Mouse (Mus musculus) C2C12 (cell line): ENCODE measurements at regions not wholly inside any gene's neighbourhood (a gene's known extent, or its start where the extent isn't known, plus 50 kb on each side); places are given as distances from the start of the nearest gene placed in this dataset.

Source experiments
- H3K27me3 ChIP-seq: one replicate; pipeline ENCODE4 v1.6.1; 2011; ENCODE audit not compliant: control insufficient read depth, insufficient read depth, insufficient read length
- H3K36me3 ChIP-seq: one replicate; pipeline ENCODE4 v1.6.1; 2011; ENCODE audit not compliant: control insufficient read depth, insufficient read depth
- H3K4me3 ChIP-seq: one replicate; pipeline ENCODE4 v1.5.1; 2011; ENCODE audit warnings: mild to moderate bottlenecking, control low read depth; ENCODE audit not compliant: poor library complexity, insufficient read depth, severe bottlenecking
- H3K79me2 ChIP-seq: one replicate; pipeline ENCODE4 v1.6.1; 2011; ENCODE audit not compliant: control insufficient read depth, insufficient read depth
- H3K79me3 ChIP-seq: one replicate; pipeline ENCODE4 v1.6.1; 2011; ENCODE audit warnings: low read depth, control low read depth
- H3ac ChIP-seq: one replicate; pipeline ENCODE3; 2011; ENCODE audit warnings: low read depth; ENCODE audit not compliant: control insufficient read depth, insufficient read length
- CEBPB ChIP-seq: IDR thresholded peaks from one replicate; pipeline ENCODE4 v1.6.1; 2011; ENCODE audit warnings: low read depth, mild to moderate bottlenecking, control low read depth, moderate library complexity
- CTCF ChIP-seq: IDR thresholded peaks from one replicate; pipeline ENCODE4 v1.5.1; 2011; ENCODE audit not compliant: control insufficient read depth, insufficient read depth, insufficient read length
- FOSL1 ChIP-seq: IDR thresholded peaks from one replicate; pipeline ENCODE4 v1.8.0; 2011; ENCODE audit warnings: mild to moderate bottlenecking, low read length; ENCODE audit not compliant: poor library complexity, insufficient read depth, severe bottlenecking
- MAX ChIP-seq: IDR thresholded peaks from one replicate; pipeline ENCODE4 v1.6.1; 2011; ENCODE audit warnings: mild to moderate bottlenecking, control low read depth
- MYOD1 ChIP-seq: IDR thresholded peaks from one replicate; pipeline ENCODE4 v1.6.1; 2011; ENCODE audit warnings: low read depth; ENCODE audit not compliant: control insufficient read depth, insufficient read length
- MYOG ChIP-seq: IDR thresholded peaks from one replicate; pipeline ENCODE4 v1.6.1; 2011; ENCODE audit not compliant: control insufficient read depth, insufficient read length; ENCODE audit errors: extremely low read depth
- USF1 ChIP-seq: IDR thresholded peaks from one replicate; pipeline ENCODE4 v1.6.1; 2011; ENCODE audit warnings: low read depth, mild to moderate bottlenecking, control low read depth, moderate library complexity

- Histone ChIP-seq H3K36me3 (no peaks in the 10 kb centered on the region), H3K79me3 (no peaks in the 10 kb centered on the region), H3ac (no peak overlapping the region), H3K79me2 (no peaks in the 10 kb centered on the region), H3K27me3 (no peaks in the 10 kb centered on the region), H3K4me3 (no peak overlapping the region)
- TF ChIP-seq CTCF (no peak), MYOD1 (no peak), USF1 (no peak), MAX (no peak), FOSL1 (no peak), CEBPB (no peak), MYOG (no peak)
These were observed 878.3 kb upstream of the Car8 start for GRCm38 (mm10) chr4:9116955-9117647.

GRCm38 (mm10) chr4:9115874-9116273, 877.0 kb upstream of the Car8 start:
- Histone ChIP-seq H3K36me3 (no peaks in the 10 kb centered on the region), H3K79me2 (no peaks in the 10 kb centered on the region), H3K4me3 (no peak overlapping the region), H3K79me3 (no peaks in the 10 kb centered on the region), H3ac (no peak overlapping the region), H3K27me3 (no peaks in the 10 kb centered on the region)
- TF ChIP-seq CEBPB, result no peak
- peak; percentile 33 for TF ChIP-seq MYOD1

GRCm38 (mm10) chr4:9113982-9114381, 875.1 kb upstream of the Car8 start:
- Histone ChIP-seq H3ac (no peak overlapping the region), H3K36me3 (no peaks in the 10 kb centered on the region), H3K4me3 (no peak overlapping the region), H3K79me3 (no peaks in the 10 kb centered on the region), H3K79me2 (no peaks in the 10 kb centered on the region), H3K27me3 (no peaks in the 10 kb centered on the region)
- TF ChIP-seq FOSL1 (no peak), CEBPB (no peak), MYOG (no peak), MAX (no peak), USF1 (no peak), MYOD1 (no peak), CTCF (no peak)

GRCm38 (mm10) chr4:9110355-9110754, 871.5 kb upstream of the Car8 start:
- no peaks in the 10 kb centered on the region for H3K79me2 ChIP-seq
- no peak overlapping the region for H3K4me3 ChIP-seq
- peak; percentile 39 for TF ChIP-seq CEBPB
- no peak for TF ChIP-seq FOSL1
- H3K27me3 ChIP-seq, result no peaks in the 10 kb centered on the region
- H3K36me3 ChIP-seq, result no peaks in the 10 kb centered on the region
- H3ac ChIP-seq, result no peak overlapping the region
- H3K79me3 ChIP-seq, result no peaks in the 10 kb centered on the region

- Histone ChIP-seq H3K36me3 (no peaks in the 10 kb centered on the region), H3ac (no peak overlapping the region), H3K79me3 (no peaks in the 10 kb centered on the region), H3K79me2 (no peaks in the 10 kb centered on the region), H3K4me3 (no peak overlapping the region), H3K27me3 (no peaks in the 10 kb centered on the region)
- no peak for TF ChIP-seq MYOD1
These were observed 868.5 kb upstream of the Car8 start for GRCm38 (mm10) chr4:9107295-9107694.

GRCm38 (mm10) chr4:9106778-9107177, 867.9 kb upstream of the Car8 start:
- Histone ChIP-seq H3ac (no peak overlapping the region), H3K27me3 (no peaks in the 10 kb centered on the region), H3K36me3 (no peaks in the 10 kb centered on the region), H3K79me2 (no peaks in the 10 kb centered on the region), H3K79me3 (no peaks in the 10 kb centered on the region), H3K4me3 (no peak overlapping the region)
- no peak for TF ChIP-seq CEBPB
- no peak for TF ChIP-seq USF1
- no peak for TF ChIP-seq FOSL1
- no peak for TF ChIP-seq CTCF
- no peak for TF ChIP-seq MAX
- no peak for TF ChIP-seq MYOD1
- no peak for TF ChIP-seq MYOG

GRCm38 (mm10) chr4:9104657-9105056, 865.8 kb upstream of the Car8 start:
- Histone ChIP-seq H3K79me2 (no peaks in the 10 kb centered on the region), H3K79me3 (no peaks in the 10 kb centered on the region), H3ac (no peak overlapping the region), H3K4me3 (no peak overlapping the region), H3K27me3 (no peaks in the 10 kb centered on the region), H3K36me3 (no peaks in the 10 kb centered on the region)
- no peak for TF ChIP-seq CEBPB
- no peak for TF ChIP-seq USF1
- TF ChIP-seq FOSL1, result no peak
- no peak for TF ChIP-seq MYOG
- no peak for TF ChIP-seq MYOD1
- TF ChIP-seq MAX, result no peak
- TF ChIP-seq CTCF, result no peak
